Mouse (Mus musculus) midbrain, embryonic 10.5 days (tissue): ENCODE data around the gene Fam69b. TPM values are rescaled to one million over a fixed set of nuclear protein-coding genes. Genes with fewer than 3 reads are reported as not detected.

Experiments used
- DNase-seq: peaks from one replicate; pipeline ENCODE4 v3.0.0-alpha.2; 2017; ENCODE audit warnings: low spot score
- H3K27ac ChIP-seq: fragments of 300-500 bp; sonication (generic); replicated peaks from 2 replicates; pipeline ENCODE4 v1.5.1; 2016; ENCODE audit warnings: mild to moderate bottlenecking
- H3K27me3 ChIP-seq: fragments of 300-500 bp; sonication (generic); 2 replicates; pipeline ENCODE4 v1.6.1; 2016; ENCODE audit warnings: low read depth, mild to moderate bottlenecking; ENCODE audit not compliant: poor library complexity, severe bottlenecking
- H3K36me3 ChIP-seq: fragments of 300-500 bp; sonication (generic); 2 replicates; pipeline ENCODE4 v1.6.1; 2016; ENCODE audit warnings: mild to moderate bottlenecking, moderate library complexity
- H3K4me1 ChIP-seq: fragments of 300-500 bp; sonication (generic); 2 replicates; pipeline ENCODE4 v1.6.1; 2016
- H3K4me3 ChIP-seq: fragments of 300-500 bp; sonication (generic); 2 replicates; pipeline ENCODE4 v1.5.1; 2016; ENCODE audit warnings: mild to moderate bottlenecking, moderate library complexity
- H3K9me3 ChIP-seq: fragments of 300-500 bp; sonication (generic); replicated peaks from 2 replicates; pipeline ENCODE4 v1.6.1; 2016; ENCODE audit warnings: mild to moderate bottlenecking
- WGBS: fragments of 180-500 bp; shearing (Covaris S2); methylation state at CpG from one replicate; pipeline ENCODE4 v1.1.7; 2016; 5-methylcytosine and 5-hydroxymethylcytosine counted together
- polyA plus RNA-seq: library from polyadenylated mRNA; unstranded; fragments of >200 nt; fragmentation: Nextera tagmentation; extraction: Ambion mirVana; gene quantifications from 2 replicates; pipeline ENCODE4 v1.2.1, GENCODE M21; 2016

Fam69b gene
- polyA plus RNA-seq, 1 experiment from 2014 or later: 36.4 TPM

- WGBS: 91% methylated on average over 12 of the region's 12 CpGs
These were observed 36.8 kb upstream of the Fam69b start for GRCm38 (mm10) chr2:26591416-26591815.

GRCm38 (mm10) chr2:26593211-26594021, 34.8 kb upstream of the Fam69b start:
- H3K27ac ChIP-seq: no peak overlapping the region
- 79% methylated on average over 9 of the region's 9 CpGs for WGBS
- H3K4me1 ChIP-seq: peaks cover 6% of the 10 kb centered on the region
- H3K9me3 ChIP-seq: no peaks in the 10 kb centered on the region
- H3K36me3 ChIP-seq: no peaks in the 10 kb centered on the region
- no peaks in the 10 kb centered on the region for H3K27me3 ChIP-seq
- no peak for DNase-seq
- no peak overlapping the region for H3K4me3 ChIP-seq

More at GRCm38 (mm10) chr2:26591416-26591815, 36.8 kb upstream of the Fam69b start:
- no peak overlapping the region for H3K4me3 ChIP-seq
- H3K4me1 ChIP-seq: peaks cover 26% of the 10 kb centered on the region
- H3K27ac ChIP-seq: no peak overlapping the region
- no peaks in the 10 kb centered on the region for H3K9me3 ChIP-seq
- no peaks in the 10 kb centered on the region for H3K36me3 ChIP-seq
- no peak for DNase-seq
- H3K27me3 ChIP-seq: no peaks in the 10 kb centered on the region

- Histone ChIP-seq H3K4me3 (no peak overlapping the region), H3K27ac (no peak overlapping the region), H3K4me1 (peaks cover under 1% of the 10 kb centered on the region; the same call in 1 of the 2 replicates), H3K27me3 (no peaks in the 10 kb centered on the region), H3K9me3 (no peaks in the 10 kb centered on the region), H3K36me3 (no peaks in the 10 kb centered on the region)
- WGBS: 72% methylated on average over 9 of the region's 9 CpGs
- DNase-seq: no peak
These were observed 34.3 kb upstream of the Fam69b start for GRCm38 (mm10) chr2:26594022-26594346.

GRCm38 (mm10) chr2:26594461-26594933, 33.8 kb upstream of the Fam69b start:
- DNase-seq: no peak
- H3K4me3 ChIP-seq: no peak overlapping the region
- H3K9me3 ChIP-seq: no peaks in the 10 kb centered on the region
- 90% methylated on average over 7 of the region's 7 CpGs for WGBS
- no peaks in the 10 kb centered on the region for H3K27me3 ChIP-seq
- no peak overlapping the region for H3K27ac ChIP-seq
- no peaks in the 10 kb centered on the region for H3K36me3 ChIP-seq
- no peaks in the 10 kb centered on the region for H3K4me1 ChIP-seq

GRCm38 (mm10) chr2:26594934-26595724, 33.1 kb upstream of the Fam69b start:
- Histone ChIP-seq H3K27me3 (no peaks in the 10 kb centered on the region), H3K27ac (no peak overlapping the region), H3K4me1 (no peaks in the 10 kb centered on the region), H3K36me3 (no peaks in the 10 kb centered on the region), H3K4me3 (no peak overlapping the region), H3K9me3 (no peaks in the 10 kb centered on the region)
- no peak for DNase-seq
- WGBS: 84% methylated on average over 6 of the region's 6 CpGs

- no peak overlapping the region for H3K27ac ChIP-seq
- WGBS: 91% methylated on average over 11 of the region's 11 CpGs
- no peaks in the 10 kb centered on the region for H3K36me3 ChIP-seq
- H3K27me3 ChIP-seq: peaks cover 1% of the 10 kb centered on the region; the same call in 1 of the 2 replicates
- no peaks in the 10 kb centered on the region for H3K4me1 ChIP-seq
- H3K9me3 ChIP-seq: no peaks in the 10 kb centered on the region
- H3K4me3 ChIP-seq: no peak overlapping the region
- DNase-seq: no peak
These were observed 32.4 kb upstream of the Fam69b start for GRCm38 (mm10) chr2:26595725-26596435.

GRCm38 (mm10) chr2:26596898-26597297, 31.4 kb upstream of the Fam69b start:
- H3K27ac ChIP-seq: no peak overlapping the region
- no peaks in the 10 kb centered on the region for H3K4me1 ChIP-seq
- no peaks in the 10 kb centered on the region for H3K36me3 ChIP-seq
- 96% methylated on average over 3 of the region's 3 CpGs for WGBS
- H3K4me3 ChIP-seq: no peak overlapping the region
- H3K9me3 ChIP-seq: no peaks in the 10 kb centered on the region
- peaks cover 11% of the 10 kb centered on the region for H3K27me3 ChIP-seq
- no peak for DNase-seq

- Histone ChIP-seq H3K4me3 (no peak overlapping the region), H3K4me1 (peaks cover under 1% of the 10 kb centered on the region; the same call in 1 of the 2 replicates), H3K27me3 (peaks cover 20% of the 10 kb centered on the region), H3K27ac (no peak overlapping the region), H3K9me3 (no peaks in the 10 kb centered on the region), H3K36me3 (no peaks in the 10 kb centered on the region)
- no peak for DNase-seq
- 90% methylated on average over 2 of the region's 2 CpGs for WGBS
These were observed 30.4 kb upstream of the Fam69b start for GRCm38 (mm10) chr2:26597810-26598209.

- H3K36me3 ChIP-seq: no peaks in the 10 kb centered on the region
- H3K4me3 ChIP-seq: no peak overlapping the region
- peaks cover 27% of the 10 kb centered on the region for H3K27me3 ChIP-seq
- no peak for DNase-seq
- peaks cover 7% of the 10 kb centered on the region for H3K4me1 ChIP-seq
- H3K9me3 ChIP-seq: no peaks in the 10 kb centered on the region
- WGBS: 88% methylated on average over 3 of the region's 3 CpGs
- H3K27ac ChIP-seq: no peak overlapping the region
These were observed 29.8 kb upstream of the Fam69b start for GRCm38 (mm10) chr2:26598462-26598861.

- WGBS: 87% methylated on average over 4 of the region's 4 CpGs
- no peak overlapping the region for H3K27ac ChIP-seq
These were observed 28.3 kb upstream of the Fam69b start for GRCm38 (mm10) chr2:26599965-26600364.

GRCm38 (mm10) chr2:26600664-26601063, 27.6 kb upstream of the Fam69b start:
- no peak for DNase-seq
- Histone ChIP-seq H3K4me3 (no peak overlapping the region), H3K27me3 (peaks cover 49% of the 10 kb centered on the region), H3K36me3 (no peaks in the 10 kb centered on the region), H3K9me3 (no peaks in the 10 kb centered on the region), H3K27ac (no peak overlapping the region), H3K4me1 (peaks cover 19% of the 10 kb centered on the region)
- 93% methylated on average over 2 of the region's 2 CpGs for WGBS

More at GRCm38 (mm10) chr2:26599965-26600364, 28.3 kb upstream of the Fam69b start:
- H3K9me3 ChIP-seq: no peaks in the 10 kb centered on the region
- no peak overlapping the region for H3K4me3 ChIP-seq
- no peak for DNase-seq
- no peaks in the 10 kb centered on the region for H3K36me3 ChIP-seq
- H3K27me3 ChIP-seq: peaks cover 42% of the 10 kb centered on the region
- H3K4me1 ChIP-seq: peaks cover 19% of the 10 kb centered on the region

- 92% methylated on average over 1 of the region's 1 CpGs for WGBS
- peaks cover 58% of the 10 kb centered on the region for H3K27me3 ChIP-seq
These were observed 26.7 kb upstream of the Fam69b start for GRCm38 (mm10) chr2:26601595-26601994.

More at GRCm38 (mm10) chr2:26601595-26601994, 26.7 kb upstream of the Fam69b start:
- Histone ChIP-seq H3K36me3 (no peaks in the 10 kb centered on the region), H3K9me3 (no peaks in the 10 kb centered on the region), H3K4me1 (peaks cover 19% of the 10 kb centered on the region), H3K4me3 (no peak overlapping the region), H3K27ac (no peak overlapping the region)
- no peak for DNase-seq
